Mouse (Mus musculus) mouse embryonic stem cell (cell line): Measurements from ENCODE around the gene Anapc11.

Experiments used
- in situ Hi-C, 2 experiments: fragments of 300-500 bp; cut with MboI; formaldehyde crosslinking; loops; 1 replicate in 1 of 2; 3 replicates in 1 of 2; pipeline ENCODE4 v1.14.3; 2019 to 2020; ENCODE audit warnings: low sequenced_read_pairs in 2 of 2, low pct_unique_long_range_greater_than_20kb in 1 of 2, mixed read lengths in 1 of 2; ENCODE audit not compliant: unreplicated experiment in 1 of 2

Anapc11 gene

DNA sequence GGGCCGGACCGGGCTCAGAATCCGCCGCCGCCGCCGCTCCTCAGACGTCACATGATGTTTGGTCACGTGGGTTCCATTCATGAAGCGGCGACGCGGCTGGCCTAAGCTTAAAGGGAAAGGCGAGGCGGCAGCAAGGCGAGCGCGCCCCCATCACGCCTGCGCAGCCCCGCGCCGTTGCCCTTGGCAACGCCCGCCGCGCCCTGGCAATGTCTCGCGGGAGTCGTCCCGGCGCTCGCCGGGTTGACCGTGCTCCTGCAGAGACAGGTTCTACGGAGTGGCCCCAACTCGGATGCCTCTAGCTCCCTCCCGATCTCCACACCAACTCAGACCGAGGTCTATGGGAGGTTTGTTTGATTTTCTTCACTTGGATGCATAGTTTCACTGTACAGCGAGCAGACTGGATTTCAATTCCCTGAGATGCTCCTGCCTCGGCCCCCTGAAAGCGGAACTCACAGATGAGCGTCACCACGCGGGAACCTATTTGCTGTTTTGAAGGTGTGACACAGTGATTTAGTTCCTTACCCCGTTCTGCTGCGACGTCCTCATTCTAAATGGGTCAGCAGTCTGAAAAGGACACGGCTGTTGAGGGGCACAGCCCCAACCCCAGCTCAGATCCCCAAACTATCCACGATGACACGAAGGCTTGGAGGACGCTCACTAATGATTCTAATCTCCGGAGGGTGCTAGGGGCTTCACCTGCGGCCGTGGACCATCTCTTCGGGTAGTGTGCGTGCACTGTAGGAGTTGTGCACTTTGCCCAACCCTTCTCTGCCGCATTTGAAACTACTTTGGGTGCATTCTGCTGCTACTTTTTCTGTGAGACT, 35.5 kb downstream of the Anapc11 start, which contains the start of gene Mafg:
Gene Mafg, minus strand, starts transcription at position 81 of the 824 bp plus-strand sequence.
- in situ Hi-C loops = no loop called here

DNA sequence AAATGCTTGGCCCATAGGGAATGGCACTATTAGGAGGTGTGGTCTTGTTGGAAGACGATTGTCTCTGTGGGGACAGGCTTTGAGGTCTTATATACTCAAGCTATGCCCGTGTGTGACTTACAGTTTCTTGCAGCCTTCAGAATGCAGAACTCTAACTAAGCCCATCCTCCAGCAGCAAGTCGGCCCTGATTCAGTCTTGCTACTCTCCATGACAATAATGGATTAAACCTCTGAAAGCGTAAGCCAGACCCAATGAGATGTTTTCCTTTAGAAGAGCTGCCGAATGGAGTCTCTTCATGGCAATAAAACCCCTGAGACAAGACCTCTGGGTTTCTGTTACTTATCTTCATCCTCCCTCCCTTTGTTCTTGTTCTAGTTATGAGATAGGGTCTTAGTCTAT, 36.6 kb downstream of the Anapc11 start:
- in situ Hi-C loops = no loop called here

DNA sequence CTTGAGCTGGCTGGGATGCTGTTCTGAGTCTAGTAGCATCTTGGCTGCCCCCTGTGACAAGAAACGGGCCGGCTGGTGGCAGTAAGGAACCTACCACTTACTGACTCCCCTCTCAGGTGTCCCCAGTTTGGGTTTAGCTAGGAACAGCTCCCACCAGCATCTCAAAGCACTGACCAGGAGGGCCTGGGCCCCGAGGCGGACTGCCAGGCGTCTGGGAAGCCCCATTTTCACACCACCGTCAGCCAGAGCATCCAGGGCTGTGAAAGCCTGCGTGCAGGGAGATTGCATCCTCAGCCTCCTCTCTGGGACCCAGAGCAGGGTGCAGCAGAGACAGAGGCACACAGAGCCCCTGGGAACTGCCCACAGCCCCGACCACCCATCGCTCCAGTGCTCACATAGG, 43.0 kb downstream of the Anapc11 start:
- in situ Hi-C loops = no loop called here

DNA sequence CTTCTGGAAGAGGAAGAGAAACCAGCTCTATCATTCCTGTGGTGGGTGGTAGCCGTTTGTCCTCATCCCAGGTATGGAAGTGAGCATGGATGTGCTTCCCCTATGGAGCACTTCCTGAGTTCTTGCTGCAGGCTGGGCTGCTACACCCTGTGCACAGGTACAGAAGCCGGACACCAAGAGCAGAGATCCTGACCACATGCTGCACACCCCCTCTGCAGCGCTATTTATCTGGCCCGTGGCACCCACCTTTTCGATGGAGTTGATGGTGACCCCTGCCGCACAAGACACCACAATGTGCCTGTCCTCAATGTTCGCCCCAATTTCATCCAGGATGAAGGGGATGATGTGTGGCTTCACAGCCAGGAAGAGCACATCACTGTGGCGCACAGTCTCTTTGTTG, 43.6 kb downstream of the Anapc11 start:
- in situ Hi-C loops = no loop called here

DNA sequence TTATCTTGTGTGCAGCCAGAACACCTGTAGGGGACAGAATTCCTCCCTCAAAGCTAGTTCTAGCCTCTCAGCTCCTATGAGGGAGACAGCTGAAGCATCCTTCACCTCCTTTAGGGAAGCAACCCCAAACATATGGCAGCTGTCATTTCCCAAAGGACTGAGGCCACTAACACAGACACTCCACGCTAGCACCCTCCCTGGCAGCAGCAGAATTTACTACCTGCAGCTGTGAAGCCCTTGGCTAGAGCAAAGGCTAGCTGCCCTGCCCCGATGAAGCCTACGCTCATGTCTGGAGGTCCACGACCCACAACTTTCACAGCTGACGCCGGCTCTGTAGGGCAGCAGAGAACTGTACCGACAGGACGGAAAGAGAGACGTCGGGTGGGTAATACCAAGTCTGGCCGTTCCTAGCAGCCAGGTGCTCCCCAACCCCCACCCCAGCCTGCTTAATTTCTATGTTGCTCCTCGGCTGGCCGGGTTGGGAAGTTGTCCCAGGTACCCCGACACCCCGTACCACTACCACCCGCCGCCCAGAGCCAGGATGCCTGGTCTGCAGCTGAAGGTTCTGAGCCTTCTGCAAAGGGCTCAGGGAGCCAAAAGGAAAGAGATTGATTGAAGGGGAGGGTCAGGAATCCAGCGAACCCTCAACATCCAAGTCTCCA, 44.8 kb downstream of the Anapc11 start:
- in situ Hi-C loops = no loop called here

DNA sequence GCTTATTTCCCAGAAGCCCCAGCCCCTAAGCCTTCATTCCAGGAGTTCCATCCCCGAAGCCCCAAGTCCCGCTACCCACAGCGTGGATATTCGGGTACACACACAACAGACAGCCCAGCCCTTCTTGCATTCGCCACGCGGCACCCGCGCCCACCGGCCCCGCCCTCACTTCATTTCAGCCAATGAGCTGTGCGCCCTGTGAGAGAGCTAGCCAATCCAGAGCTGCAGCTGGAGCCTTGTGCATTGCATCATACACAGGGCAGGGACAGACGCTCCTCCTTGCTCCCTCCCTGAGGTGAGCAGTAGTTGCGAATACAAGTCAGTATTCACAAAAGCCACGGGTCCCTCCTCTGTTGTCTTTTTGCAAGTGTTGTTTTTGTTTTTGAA, 45.4 kb downstream of the Anapc11 start, which contains the start of gene Pycr1:
Gene Pycr1, minus strand, starts transcription at position 169 of the 387 bp plus-strand sequence.
- in situ Hi-C loops = no loop called here

DNA sequence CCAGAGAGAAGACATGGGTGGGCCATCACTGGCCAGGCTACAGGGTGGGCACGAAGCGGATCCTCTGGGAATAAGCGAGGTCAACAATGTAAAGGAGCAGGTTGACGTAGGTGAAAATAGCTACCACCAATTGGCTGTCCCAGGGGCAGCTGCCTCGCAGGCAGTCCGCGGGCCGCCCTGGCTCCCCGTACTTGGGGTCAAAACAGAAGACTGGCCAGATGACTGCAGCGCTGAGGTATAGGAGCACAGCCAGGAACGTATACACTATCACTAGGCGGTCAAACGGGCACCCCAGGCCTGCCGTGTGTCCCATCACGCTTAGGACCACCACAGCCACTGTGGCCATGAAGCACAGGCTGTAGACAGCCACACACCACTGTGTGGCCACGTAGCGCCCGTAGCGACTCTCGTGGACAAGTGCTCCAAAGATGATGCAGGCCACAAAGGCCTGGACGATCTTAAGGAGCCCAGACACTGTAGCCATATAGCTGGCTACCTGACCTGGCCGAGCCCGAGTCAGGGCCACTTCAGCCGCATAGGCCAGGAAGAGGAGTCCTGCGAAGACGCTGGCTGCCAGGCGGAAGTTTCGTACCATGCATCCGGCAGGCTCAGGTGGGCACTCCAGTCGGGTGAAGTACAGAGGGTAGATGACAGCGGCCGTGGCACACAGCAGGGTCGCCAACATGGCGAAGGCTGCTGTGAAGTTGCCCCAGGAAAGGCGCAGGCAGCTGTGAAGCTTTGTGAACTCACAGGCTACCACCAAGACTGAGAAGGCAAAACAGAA, 49.0 kb downstream of the Anapc11 start:
- in situ Hi-C loops = no loop called here

DNA sequence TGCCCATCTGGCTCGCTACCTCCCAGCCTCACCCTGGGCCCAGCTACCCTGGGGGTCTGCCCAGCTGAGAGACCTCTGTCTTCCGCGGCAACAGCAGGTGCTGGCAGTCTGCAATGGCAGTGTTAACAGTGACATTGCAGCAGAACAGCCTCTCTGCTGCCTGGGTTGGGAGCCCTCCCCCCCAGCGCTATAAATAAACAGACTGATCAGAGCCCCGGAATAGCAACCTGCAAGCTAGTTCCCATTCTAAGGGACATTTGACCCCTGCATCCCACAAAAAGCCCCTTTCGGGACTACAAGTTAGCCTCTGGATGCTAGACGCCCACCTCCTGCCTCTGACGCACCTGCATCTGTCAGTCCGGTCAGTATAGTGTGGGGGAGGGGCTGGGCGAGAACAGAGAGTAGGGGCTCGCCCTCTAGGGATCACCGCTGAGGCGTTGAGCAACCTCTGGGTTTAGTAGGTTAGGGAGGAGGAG, 49.8 kb downstream of the Anapc11 start, which contains the start of gene Myadml2:
Gene Myadml2, minus strand, starts transcription at position 158 of the 476 bp plus-strand sequence.
- in situ Hi-C loops = no loop called here

DNA sequence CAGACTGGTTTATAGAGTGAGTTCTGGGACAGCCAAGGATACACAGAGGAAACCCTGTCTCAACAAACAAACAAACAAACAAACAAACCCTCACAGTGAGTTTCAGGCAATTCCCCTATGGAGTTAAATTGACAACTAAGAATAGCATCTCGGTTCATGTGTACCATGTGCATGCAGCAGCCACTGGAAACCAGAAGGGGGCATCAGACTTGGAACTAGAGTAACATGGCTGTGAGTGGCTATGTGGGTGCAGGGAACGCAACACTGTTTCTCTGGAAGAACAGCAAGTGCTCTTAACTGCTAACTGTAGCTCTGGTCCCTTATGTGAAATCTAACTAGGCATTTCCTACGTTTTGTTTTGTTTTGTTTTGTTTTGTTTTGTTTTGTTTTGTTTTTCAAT, 53.7 kb downstream of the Anapc11 start:
- in situ Hi-C loops = loop anchor here in 1 of 2 experiments (25.0 kb wide), 1 partner anchor 415 kb away; the partner anchor contains the start of gene Bahcc1

DNA sequence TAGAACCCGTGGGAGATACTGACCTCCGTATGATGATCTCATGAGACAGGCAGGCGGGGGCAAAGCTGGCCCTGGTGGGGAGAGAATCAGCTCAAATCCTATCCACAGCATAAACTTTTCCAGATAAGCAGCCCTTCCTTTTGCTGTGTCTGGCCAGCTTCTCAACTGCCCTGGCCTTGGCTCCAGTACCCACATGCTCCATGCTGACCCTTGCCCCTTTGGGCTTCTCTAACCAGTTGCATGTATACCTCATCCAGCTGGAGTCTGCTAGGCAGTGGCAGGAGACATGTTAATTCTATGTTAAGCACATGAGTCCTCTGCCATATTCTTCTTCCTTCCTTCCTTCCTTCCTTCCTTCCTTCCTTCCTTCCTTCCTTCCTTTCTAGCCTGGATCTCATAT, 56.5 kb downstream of the Anapc11 start:
- in situ Hi-C loops = loop anchor here in 1 of 2 experiments (25.0 kb wide), 1 partner anchor 417 kb away; the partner anchor contains the start of gene Bahcc1

DNA sequence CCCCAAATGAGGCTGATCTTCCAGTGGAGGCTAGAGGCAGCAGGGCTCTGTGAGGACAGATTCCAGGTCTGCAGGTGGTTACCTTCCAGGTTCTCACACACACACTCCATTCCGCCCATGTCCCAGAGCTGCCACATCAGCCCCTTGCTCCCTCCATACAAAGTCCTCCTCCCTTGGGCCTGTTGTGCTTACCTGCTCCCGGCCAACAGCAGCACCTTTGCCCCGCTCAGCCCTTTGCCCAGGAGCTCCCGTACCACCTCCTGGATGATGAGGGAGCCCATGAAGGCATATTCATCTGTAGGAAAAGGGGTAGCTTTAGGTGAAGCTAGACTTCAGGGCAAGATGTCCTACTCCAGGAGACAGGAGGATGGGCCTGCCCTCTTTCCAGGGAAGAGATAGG, 59.1 kb downstream of the Anapc11 start:
- in situ Hi-C loops = loop anchor here in 1 of 2 experiments (25.0 kb wide), 1 partner anchor 420 kb away; the partner anchor contains the start of gene Bahcc1
